Mouse (Mus musculus) layer of hippocampus, adult 8-10 months (tissue): ENCODE data around the gene Asxl2. TPM values are rescaled to one million over a fixed set of nuclear protein-coding genes. Genes with fewer than 3 reads are reported as not detected.
"Not testable (repeated sequence)": the region's sequence is repeated elsewhere in the genome, so short reads cannot be mapped to it uniquely, and the experiment has no call there.

Source experiments
- DNase-seq, 2 experiments: peaks; one replicate each; pipeline ENCODE4 v3.0.0; 2022; ENCODE audit warnings: low spot score in 2 of 2
- total RNA-seq, 4 experiments: library from RNA; stranded (reverse); gene quantifications; 2 replicates each; pipeline ENCODE4 v1.2.4; 2022

Gene Asxl2
- total RNA-seq = 10 to 100 TPM; 31.1 to 34.9 (median 33.2) TPM

DNA sequence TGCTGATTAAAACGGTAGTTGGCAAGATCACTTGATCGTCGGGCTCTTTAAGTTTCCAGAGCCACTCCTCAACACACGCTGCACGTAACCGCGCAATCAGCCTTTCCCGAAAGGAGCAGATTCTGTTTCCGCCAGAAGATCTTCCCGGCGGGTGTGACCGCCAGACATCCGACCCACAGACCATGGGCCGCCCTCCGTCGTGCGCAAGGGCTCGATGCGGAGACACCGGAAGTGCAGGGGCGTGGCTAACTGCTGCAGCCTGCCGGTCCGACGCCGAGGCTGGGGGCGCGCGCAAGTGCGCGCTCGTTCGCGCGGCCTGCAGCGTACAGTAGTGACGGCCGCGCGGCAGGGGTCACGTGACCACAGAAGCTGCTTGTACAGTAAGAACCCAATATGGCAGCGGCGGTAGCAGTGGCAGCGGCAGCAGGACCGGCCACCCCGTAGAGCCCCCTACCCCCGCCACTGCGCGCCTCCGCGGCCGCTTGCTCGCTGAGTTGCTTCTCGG is at the start of gene Asxl2:
Asxl2 (plus strand) TSS at position 328 of the 505 bp plus-strand sequence.
- peak; percentile 97 to 98 for DNase-seq

DNA sequence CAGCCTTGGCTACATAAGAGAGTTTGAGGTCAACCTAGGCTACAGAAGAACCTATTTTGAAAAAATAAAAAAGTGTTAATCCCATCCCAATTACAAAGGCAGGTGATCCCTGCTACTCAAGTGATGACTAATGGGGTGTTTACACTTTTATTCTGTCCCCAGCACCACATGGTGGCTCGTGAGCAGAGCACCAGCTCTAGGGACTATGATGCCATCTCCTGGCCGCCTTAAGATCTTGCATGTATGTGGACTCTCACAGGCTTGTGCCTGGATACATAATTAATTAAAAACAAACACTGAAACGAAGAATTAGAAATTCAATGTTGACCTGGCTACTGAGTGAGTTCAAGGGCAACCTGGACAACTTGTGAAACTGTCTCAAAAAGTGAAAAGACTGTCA is 49.5 kb upstream of the Asxl2 start:
- no peak for DNase-seq

DNA sequence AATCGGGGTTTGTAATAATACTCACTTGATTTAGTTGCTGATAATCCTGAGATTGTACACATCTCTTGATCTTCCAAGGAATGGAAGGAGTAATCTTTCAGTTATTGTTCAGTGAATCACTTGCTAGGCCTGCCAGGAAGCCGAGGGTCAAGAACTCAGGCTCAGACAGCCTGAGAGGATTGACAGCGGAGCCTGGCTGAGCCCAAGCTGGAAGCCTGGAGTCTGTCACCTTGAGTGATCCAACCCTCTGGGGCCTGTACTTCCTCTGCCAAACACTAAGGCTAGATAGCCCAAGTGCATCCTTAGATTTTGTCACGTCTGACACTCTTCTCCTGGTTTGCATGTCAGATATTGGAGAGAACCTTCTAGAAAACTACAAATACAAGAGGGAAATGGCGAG is 48.9 kb upstream of the Asxl2 start:
- DNase-seq = no peak

DNA sequence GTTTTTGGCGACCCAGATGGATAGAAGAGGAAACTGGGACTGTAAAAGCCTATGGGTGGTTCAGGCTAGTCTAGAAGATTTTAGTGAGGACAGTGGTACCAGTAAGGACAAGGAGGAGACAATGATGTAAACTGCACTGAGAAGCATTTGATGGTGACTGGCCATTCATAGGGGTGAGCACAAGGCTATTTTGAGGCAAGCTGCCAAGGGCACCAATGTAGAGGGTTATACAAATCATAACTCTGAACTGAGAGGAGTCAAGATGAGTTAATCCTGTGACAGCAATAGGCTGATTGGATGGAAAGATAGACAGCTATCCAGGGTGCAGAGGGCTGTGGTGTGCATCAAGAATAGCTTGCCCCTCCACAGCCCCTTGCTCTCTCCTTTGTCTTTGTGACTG is 41.8 kb upstream of the Asxl2 start:
- no peak for DNase-seq

DNA sequence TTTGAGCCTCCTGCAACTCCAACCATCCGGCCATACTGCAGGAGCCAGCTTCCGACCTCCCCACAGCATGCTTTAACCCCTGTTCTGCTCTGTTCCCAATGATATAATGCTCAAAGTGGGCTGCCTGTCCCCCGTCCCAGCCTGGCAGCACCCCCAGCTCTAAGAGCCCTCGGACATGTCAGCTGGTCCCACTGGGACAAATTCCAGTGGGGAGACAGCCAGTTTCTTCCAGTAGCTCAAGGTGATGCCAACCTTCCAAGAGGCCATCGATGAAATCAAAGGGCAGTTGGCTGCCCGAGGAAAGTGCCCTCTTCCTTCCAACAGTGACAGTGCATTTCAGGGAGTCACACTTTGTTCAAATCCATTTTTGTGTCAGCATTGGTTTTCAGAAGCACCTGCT is 41.4 kb upstream of the Asxl2 start:
- DNase-seq = no peak

DNA sequence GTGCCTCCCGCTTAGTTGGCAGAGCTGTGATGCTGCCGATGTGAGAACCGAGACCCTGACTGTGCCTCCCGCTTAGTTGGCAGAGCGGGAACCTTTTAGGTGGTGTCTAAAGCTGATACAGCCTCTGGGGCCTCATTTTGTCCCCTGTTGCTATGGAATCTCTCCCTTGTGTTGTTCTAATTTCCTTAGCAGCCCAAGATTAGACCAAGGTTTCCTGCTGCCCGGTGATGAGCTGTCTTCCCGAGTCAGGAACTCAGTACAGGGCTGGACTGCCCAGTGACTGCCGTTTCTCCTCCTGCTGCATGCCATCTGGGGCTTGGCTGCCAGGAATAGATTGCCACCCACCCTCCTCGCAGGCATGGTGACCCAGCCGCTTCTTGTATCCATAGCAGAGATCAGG is 40.7 kb upstream of the Asxl2 start:
- no peak for DNase-seq

DNA sequence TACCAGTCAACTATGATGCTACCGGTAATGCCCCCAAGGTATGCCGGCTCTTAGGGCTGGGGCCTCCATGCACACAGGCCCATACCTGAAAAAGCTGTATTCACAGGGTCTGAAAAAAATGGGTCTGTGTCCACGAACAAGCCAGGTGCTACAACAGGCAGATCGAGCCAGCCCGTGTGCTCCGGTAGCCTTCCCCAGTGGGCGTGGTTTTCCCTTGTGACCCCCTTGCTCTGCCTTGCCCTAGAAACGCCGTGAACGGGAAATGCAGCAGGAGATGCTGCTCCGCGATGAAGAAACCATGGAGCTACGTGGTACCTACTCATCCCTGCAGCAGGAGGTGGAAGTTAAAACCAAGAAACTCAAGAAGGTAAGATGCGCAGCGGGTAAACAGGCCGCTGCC is 38.8 kb upstream of the Asxl2 start:
- no peak for DNase-seq

DNA sequence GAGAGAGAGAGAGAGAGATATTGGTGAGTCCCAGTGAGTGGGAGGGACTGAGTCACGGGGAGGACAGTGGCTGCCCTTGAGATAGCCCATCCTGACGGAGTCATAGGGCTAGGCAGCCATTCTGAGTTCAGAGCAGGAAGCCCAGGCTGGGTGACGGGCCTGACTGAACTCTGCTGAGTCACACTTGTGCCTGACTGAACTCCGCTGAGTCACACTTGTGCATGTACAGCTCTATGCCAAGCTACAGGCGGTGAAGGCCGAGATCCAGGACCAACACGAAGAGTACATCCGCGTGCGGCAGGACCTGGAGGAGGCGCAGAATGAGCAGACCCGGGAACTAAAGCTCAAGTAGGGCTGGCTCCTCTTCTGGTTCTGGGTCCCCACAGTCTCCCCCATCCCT is 37.3 kb upstream of the Asxl2 start:
- DNase-seq = no peak

DNA sequence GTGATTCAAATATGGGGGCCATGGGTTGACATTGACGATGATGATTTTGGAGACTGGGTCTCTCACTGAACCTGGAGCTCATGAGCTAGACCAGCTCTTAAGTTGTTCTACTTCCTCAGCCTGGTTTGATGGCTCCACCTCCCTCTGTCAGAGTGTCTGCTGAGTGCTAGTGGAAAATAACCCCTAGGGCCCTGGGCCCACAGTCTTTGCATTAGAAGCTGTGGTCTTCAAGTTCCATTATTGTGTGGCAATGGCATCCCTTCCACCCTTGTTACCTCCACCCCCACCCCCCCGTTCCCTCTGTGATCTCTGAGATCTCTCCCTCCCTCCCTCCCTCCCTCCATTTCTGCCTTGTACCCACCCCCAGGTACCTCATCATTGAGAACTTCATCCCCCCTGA is 36.6 kb upstream of the Asxl2 start:
- DNase-seq = no peak

DNA sequence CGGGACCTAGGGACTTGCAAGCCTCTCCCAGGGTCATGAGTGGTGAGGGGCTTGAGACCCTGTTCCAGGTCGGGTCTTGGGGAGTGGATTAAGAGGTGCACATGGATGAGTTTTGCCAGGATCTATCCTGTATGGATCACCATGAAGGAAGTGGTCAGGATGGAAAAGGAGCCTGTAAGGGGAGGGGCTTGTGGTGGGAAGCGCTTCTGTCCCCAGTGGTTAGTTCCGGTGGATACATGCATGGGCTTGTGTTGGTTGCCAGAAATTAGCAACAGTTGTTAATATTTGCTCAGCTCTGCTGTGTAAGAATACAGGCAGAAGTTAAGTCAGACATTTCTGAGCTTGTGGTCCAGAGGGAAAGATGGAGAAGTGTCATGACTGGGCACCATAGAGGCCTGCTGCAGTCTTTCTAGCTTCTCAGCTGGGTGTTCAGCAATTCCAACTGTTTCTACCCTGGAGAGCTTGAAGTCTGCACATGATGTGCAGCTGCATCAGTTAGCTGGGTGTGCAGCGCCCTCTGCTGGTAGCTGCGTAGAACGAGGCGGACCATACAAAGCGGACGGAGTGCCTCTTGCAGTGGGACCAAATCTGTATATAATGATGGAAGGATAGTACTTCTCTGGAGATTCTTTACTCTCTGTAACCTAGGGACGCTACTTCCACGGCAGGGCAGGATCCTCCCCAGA is 35.9 kb upstream of the Asxl2 start:
- peak; percentile 79 to 84 for DNase-seq

DNA sequence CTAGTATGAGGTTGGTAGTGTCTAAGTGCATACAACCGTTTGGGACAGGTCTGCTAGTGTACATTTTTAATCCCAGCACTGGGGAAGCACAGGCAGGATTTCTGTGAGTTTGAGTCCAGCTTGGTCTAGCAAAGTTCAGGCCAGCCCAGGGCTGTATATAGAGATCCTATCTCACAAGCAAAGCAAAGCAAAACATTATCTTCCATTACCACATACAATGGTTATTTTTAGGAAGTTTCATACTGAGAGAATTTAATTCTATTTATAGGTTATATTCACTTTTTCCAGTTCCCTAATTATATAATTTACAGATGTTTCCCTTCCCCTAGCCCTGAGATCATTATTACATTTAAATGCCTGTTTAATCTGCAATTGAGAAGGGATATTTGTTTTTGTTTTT is 35.4 kb upstream of the Asxl2 start:
- no peak for DNase-seq

DNA sequence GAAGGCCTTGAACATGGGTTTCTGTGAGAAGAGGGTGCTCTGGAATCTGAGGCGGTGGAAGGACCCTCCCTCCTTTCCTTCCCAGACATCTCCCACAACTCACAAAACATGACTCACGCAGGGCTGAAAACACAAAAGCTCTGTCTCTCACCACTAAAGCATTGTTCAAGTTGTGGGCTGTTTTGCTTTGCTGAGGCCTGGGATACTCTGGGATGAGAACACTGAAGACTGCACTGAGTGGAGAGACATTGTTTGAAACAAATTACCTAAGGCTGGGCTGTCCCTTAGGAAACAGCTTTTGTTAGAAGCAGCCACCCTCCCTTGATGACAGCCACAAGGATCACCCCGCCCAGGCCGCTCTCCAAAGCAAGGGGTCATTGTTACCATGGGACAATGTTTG is 33.5 kb upstream of the Asxl2 start:
- no peak for DNase-seq

DNA sequence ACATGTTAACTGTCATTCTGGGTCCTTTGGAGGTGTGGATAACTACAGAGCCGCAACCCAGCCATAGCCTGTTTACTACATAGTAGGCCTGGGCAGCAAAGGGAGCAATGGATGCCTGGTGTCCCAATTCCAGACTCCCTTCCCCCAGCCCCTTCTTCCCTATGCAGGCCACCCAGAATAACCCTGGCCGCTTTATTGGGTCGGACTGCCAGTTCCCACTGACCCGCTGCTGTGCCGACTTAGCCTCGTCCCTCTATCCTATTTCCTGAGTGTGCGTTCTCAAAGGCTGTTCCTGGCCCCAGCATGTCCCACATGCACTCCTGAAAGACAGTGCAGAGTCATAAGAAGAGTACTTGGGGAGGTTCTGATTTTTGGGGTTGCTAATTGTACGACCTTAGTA is 29.7 kb upstream of the Asxl2 start:
- no peak for DNase-seq

DNA sequence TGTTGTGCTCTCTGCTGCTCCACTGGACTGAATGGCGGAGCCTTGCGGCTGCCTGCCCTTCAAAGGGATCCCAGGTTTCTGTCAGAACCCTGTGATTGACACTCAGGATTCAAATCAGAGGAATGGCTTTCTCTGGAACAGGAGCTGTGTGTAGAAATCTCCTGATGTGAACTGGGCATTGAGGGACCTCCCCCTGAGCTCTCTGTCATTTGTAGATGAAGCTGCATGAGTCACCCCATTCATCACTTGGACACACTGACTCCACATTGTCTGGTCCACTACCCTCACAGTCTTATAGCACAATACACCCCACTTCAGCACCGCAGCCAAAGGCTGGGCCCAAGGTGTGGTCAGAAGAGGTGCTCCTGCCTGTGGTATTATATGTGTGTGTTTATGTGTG is 21.0 kb upstream of the Asxl2 start:
- not testable (repeated sequence) for DNase-seq

DNA sequence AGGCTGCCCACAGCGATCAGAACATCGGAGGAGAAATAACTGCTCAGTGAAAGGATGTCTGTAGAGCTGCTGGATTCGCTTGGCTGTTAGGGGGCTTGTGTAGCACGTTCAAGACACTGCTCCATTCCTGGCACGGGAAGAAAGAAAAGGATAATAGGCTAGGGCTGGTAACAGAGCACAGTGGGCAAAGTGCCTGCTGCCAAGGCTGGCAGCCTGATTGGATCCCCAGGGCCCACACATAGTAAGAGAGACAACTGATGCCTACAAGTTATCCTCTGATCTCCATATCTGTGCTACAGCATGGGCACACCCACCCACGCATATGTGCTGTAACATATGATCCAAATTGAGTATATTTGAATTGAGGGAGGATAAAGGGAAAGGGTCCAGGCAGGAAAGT is 20.1 kb upstream of the Asxl2 start:
- DNase-seq = no peak

DNA sequence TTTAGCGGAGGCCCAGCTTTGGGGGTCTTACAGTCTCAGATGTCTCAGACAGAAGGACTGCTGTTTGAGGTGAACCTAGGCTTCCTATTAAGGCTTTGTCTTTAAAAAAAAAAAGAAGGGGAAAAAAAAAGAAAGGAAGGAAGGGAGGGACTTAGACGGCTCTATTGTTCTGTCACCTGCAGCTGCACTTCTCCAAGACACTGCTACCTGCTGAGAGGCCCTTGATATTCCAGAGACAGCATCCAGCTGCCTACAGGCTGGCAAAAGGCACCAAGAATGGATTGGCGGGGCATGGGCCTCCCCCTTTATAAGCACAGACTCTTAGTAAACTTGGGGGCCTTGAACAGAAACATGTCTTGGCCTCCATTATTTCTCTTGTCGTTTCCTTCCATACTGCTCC is 11.7 kb upstream of the Asxl2 start:
- DNase-seq = no peak

DNA sequence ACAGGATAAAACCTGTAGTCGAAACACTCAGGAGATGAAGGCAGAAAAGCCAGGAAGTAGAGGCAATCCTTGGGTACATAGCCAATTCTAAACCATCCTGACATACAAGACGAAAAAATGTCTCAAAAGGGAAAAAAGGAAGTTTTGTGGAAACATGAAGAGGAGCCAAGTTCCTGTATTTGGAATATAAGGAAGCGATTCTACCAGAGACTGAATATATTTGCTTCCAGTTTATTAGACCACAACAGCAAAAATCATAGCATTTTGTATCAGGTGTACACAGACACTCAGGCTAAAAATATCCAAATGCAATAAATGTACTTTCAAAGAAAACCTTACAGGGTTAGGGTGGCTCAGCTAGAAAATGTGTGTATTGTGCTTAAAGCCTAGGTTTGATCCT is 7.9 kb upstream of the Asxl2 start:
- DNase-seq = no peak

DNA sequence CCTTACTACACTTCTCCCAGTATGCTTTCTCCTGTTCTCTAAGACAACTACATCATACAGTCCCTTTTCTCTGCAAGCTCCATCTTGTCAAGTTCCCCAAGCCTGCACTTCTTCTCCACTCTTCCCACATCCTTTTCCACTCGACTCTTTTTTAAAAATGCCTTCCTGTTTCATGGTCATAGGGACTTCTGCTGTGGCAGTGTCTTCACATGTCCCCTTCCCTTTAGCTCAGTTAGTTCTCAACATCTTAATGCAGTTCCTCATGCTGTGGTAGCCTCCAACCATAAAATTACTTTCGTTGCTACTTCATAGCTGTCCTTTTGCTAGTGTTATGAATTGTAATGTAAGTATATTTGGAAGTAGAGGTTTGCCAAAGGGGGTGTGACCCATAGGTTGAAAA is 6.1 kb upstream of the Asxl2 start:
- no peak for DNase-seq

DNA sequence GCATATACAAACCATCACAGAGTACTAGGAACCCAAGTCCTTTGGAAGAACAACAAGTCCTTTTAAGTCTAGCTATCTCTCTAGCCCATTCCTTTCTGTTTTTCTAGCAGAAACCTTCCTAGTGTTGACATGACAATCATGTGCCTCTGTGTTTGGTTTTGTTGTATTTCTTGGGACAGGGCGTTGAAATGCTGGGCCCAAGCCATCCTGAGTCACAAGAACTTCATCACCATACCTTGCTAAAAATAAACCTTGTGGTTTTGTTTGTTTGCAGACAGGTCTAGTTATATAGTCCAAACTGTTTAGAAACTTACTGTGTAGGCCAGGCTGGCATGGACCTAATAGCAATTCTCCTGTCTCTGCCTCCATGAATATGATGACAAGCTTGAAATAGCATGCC is 3.9 kb upstream of the Asxl2 start:
- no peak for DNase-seq

DNA sequence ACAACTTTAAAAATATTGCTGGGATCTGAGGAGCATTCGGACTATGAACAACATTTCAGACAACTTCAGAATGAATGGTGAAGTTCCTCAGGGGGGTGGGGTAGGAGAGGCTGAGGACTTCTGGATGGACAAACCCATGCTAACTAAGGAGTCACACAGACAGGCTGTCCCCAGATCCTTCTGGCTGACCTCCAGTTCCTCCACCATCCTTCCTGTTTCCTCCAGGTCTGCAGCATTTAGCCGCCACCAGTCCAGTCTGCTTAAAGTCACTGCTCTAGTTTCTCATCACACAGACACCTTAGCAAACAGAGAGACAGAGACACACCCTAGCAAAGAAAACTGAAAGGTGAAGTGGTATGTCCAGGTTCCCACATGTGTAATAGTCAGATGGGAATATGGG is 2.5 kb upstream of the Asxl2 start:
- no peak for DNase-seq

DNA sequence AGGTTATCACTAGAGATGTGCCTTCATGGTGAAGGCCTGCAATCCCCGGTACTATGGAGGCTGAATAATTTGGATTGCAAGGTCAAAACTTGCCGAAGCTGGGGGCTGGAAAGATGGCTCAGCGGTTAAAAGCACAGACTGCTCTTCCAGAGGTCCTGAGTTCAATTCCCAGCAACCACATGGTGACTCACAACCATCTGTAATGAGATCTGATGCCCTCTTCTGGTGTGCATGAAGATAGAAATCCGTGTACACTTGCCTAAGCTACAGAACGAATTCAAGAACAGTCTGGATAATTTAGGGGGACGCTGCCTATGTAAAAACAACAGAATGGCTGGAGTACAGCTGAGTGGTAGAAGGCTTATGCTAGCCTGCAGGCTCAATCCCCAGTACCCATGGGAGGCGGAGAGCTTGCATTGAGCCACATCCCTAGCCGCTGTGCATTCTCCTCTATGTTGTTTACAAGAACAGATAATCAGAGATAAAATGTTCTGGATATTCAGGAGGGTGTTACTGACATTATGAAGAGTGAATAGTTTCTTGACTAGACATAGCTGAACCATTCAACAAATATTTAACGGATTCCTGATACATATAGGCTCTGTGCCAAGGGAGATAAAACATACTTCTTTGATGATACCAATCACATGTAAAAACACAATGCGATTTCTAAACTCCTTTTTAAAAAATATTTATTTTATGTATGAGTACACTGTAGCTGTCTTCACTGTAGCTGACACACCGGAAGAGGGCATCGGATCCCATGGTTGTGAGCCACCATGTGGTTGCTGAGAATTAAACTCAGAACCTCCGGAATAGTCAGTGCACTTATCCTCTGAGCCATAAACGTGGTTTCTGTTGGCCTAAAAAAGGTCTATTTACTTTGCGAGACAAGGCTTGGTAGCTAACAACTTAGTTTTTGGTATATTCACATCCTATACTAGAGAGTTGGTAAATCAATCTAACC is 999 bp upstream of the Asxl2 start:
- DNase-seq = no peak

DNA sequence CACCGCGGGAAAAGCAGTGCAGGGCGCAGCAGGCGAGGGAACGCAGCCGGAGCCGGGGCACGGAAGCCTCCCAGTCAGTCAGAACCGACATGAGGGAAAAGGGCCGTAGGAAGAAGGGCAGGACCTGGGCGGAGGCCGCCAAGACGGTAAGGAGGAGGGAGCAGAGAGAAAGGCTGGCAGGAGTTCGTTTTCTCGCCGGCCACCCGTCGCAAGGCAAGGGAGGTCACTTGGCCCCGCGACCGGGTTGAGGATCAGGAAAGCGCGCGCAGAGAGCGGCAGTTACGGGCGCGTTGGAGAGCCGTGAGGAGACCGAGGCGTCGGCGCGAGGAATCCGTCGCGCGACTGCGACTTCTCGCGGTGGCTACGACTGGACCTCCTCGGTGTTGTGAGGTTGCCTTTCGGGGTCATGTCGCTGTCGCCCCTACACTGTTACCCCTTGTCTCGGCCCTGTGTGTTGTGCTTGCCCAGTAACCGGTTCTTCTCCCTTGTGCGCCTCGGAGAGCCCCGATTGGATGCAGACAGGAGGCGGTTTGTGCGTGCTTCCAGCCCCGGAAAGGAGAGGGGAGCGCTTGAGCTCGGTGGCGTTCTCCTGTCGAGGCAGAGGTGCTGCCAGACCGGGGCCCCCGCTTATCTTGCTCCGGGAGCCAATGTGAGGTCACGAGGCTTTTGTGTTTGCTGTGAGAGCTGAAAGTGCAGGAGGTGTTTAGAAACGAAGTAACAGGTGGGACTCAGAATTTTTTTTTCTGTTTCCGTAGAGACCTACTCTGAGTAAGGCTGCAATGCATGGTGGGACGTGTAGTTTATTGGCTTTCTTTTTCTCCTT is 621 bp downstream of the Asxl2 start:
- DNase-seq = peak; percentile 69 to 74
